Mouse (Mus musculus) small intestine, adult 2 months (tissue): ENCODE data around the gene A830018L16Rik. TPM values are rescaled to one million over a fixed set of nuclear protein-coding genes. Genes with fewer than 3 reads are reported as not detected.
"Not testable (repeated sequence)": the region's sequence is repeated elsewhere in the genome, so short reads cannot be mapped to it uniquely, and the experiment has no call there.

Experiments
- H3K27ac ChIP-seq: fragments of 200-500 bp; 2 replicates; pipeline ENCODE4 v1.5.1; 2012; ENCODE audit warnings: low read depth, low read length, control low read depth, inconsistent platforms; ENCODE audit not compliant: insufficient read depth
- H3K27me3 ChIP-seq: fragments of 200-500 bp; 2 replicates; pipeline ENCODE4 v1.6.1; 2012; ENCODE audit warnings: mild to moderate bottlenecking, moderate library complexity, low read length, inconsistent platforms; ENCODE audit not compliant: control insufficient read depth, insufficient read depth
- H3K36me3 ChIP-seq: fragments of 200-500 bp; 2 replicates; pipeline ENCODE4 v1.6.1; 2012; ENCODE audit warnings: mild to moderate bottlenecking, low read length, control low read depth, inconsistent platforms; ENCODE audit not compliant: control insufficient read depth, insufficient read depth
- H3K4me1 ChIP-seq: fragments of 200-500 bp; 2 replicates; pipeline ENCODE4 v1.6.1; 2012; ENCODE audit warnings: low read length, inconsistent platforms, mixed read lengths; ENCODE audit not compliant: control insufficient read depth, insufficient read depth, insufficient read length
- H3K4me3 ChIP-seq: fragments of 200-500 bp; 2 replicates; pipeline ENCODE4 v1.5.1; 2012; ENCODE audit warnings: low read depth, mild to moderate bottlenecking, control low read depth, inconsistent platforms, low read length, moderate library complexity
- CTCF ChIP-seq: fragments of 200-500 bp; IDR thresholded peaks from 2 replicates; pipeline ENCODE4 v1.5.1; 2012; ENCODE audit warnings: low read depth, mild to moderate bottlenecking, control low read depth, inconsistent platforms, low read length, moderate library complexity, mixed read lengths; ENCODE audit not compliant: insufficient replicate concordance, insufficient read length; ENCODE audit errors: extremely low read depth
- POLR2A ChIP-seq: fragments of 200-500 bp; IDR thresholded peaks from 2 replicates; pipeline ENCODE4 v1.6.1; 2012; ENCODE audit warnings: low read depth, mild to moderate bottlenecking, control low read depth, inconsistent platforms, low read length, moderate library complexity
- WGBS: fragments of 180-500 bp; shearing (Covaris S2); methylation state at CpG from one replicate; pipeline ENCODE4 v1.1.7; 2018; 5-methylcytosine and 5-hydroxymethylcytosine counted together
- polyA plus RNA-seq: library from polyadenylated mRNA; depleted of rRNA; stranded (reverse); fragments of >200 nt; gene quantifications from 2 replicates; pipeline ENCODE4 v1.2.3, GENCODE M21; 2012

A830018L16Rik gene
- polyA plus RNA-seq, 1 experiment = not detected

GRCm38 (mm10) chr1:11997574-11997973, 583.7 kb downstream of the A830018L16Rik start:
- H3K36me3 ChIP-seq = no peaks in the 10 kb centered on the region
- H3K4me1 ChIP-seq = no peaks in the 10 kb centered on the region
- WGBS = 50% methylated on average over 2 of the region's 2 CpGs
- H3K27me3 ChIP-seq = no peaks in the 10 kb centered on the region
- no peak overlapping the region for H3K27ac ChIP-seq
- no peak for TF ChIP-seq CTCF
- TF ChIP-seq POLR2A = no peak
- H3K4me3 ChIP-seq = no peak overlapping the region

- Histone ChIP-seq H3K4me1 (no peaks in the 10 kb centered on the region), H3K36me3 (no peaks in the 10 kb centered on the region), H3K27ac (no peak overlapping the region), H3K4me3 (no peak overlapping the region), H3K27me3 (no peaks in the 10 kb centered on the region)
- 55% methylated on average over 4 of the region's 4 CpGs for WGBS
- no peak for TF ChIP-seq CTCF
- no peak for TF ChIP-seq POLR2A
Observed at GRCm38 (mm10) chr1:12000557-12000956, 586.7 kb downstream of the A830018L16Rik start.

GRCm38 (mm10) chr1:12008789-12009550, 595.1 kb downstream of the A830018L16Rik start:
- Histone ChIP-seq H3K4me1 (no peaks in the 10 kb centered on the region), H3K36me3 (no peaks in the 10 kb centered on the region), H3K27me3 (no peaks in the 10 kb centered on the region; the same call in 1 of the 2 replicates), H3K4me3 (no peak overlapping the region), H3K27ac (no peak overlapping the region)
- WGBS = 23% methylated on average over 2 of the region's 2 CpGs
- TF ChIP-seq CTCF = no peak

- no peaks in the 10 kb centered on the region for H3K36me3 ChIP-seq
- no peaks in the 10 kb centered on the region; the same call in 1 of the 2 replicates for H3K27me3 ChIP-seq
- TF ChIP-seq CTCF (no peak), POLR2A (no peak)
- H3K4me3 ChIP-seq = no peak overlapping the region
- no peak overlapping the region for H3K27ac ChIP-seq
- H3K4me1 ChIP-seq = no peaks in the 10 kb centered on the region
Observed at GRCm38 (mm10) chr1:12009551-12009846, 595.6 kb downstream of the A830018L16Rik start.

GRCm38 (mm10) chr1:12010607-12011006, 596.7 kb downstream of the A830018L16Rik start:
- WGBS = 76% methylated on average over 1 of the region's 1 CpGs
- Histone ChIP-seq H3K4me3 (no peak overlapping the region), H3K27me3 (no peaks in the 10 kb centered on the region; the same call in 1 of the 2 replicates), H3K36me3 (no peaks in the 10 kb centered on the region), H3K27ac (no peak overlapping the region), H3K4me1 (no peaks in the 10 kb centered on the region)
- no peak for TF ChIP-seq CTCF

DNA sequence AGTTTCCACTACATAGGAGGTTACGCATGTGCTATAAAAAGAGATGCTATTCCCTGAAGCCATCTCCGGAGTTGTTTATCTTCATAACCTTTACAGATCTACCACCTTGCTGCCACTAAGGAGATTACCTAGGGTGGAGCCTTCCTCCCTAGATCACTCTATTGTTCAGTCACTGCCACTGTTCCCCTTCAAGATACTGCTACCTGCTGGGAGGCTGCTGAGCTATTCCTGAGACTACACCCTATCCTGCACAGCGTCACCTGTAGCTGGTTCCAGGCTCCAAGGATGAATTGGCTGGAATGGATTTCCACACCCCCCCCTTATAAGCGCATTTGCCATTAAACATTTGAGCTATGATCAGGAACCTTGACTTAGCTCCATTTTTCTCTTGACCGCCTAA, 606.7 kb downstream of the A830018L16Rik start:
- H3K36me3 ChIP-seq, H3K27me3 ChIP-seq, H3K4me3 ChIP-seq, H3K27ac ChIP-seq, H3K4me1 ChIP-seq: not testable (repeated sequence)
- WGBS = 85% methylated on average over 5 of the region's 5 CpGs
